Mouse (Mus musculus) T-helper 17 cell (primary cell): ENCODE measurements around the gene Gm20388.

Experiments used
- in situ Hi-C, 2 experiments: fragments of 300-600 bp; cut with MboI, MseI; formaldehyde crosslinking; loops; 1 replicate in 1 of 2; 2 replicates in 1 of 2; pipeline ENCODE4 v1.15.1; 2025; ENCODE audit warnings: high pct_unique_total_duplicates in 2 of 2

Gene Gm20388

GRCm38 (mm10) chr8:122430646-122431045, 2520.0 kb downstream of the Gm20388 start:
- in situ Hi-C loops = loop anchor here (5.0 to 25.0 kb wide), 5 partner anchors 42 to 1132 kb away; partner anchors contain the start of genes Cdt1 (in 1 of the 2), Fbxo31 (in 1 of the 2), Map1lc3b (in 1 of the 2) and Zfpm1 (in 1 of the 2)

- in situ Hi-C loops = loop anchor here (5.0 to 25.0 kb wide), 5 partner anchors 40 to 1130 kb away; partner anchors contain the start of genes Cdt1 (in 1 of the 2), Fbxo31 (in 1 of the 2), Map1lc3b (in 1 of the 2) and Zfpm1 (in 1 of the 2)
Observed at GRCm38 (mm10) chr8:122431694-122432442, 2521.2 kb downstream of the Gm20388 start.

GRCm38 (mm10) chr8:122432443-122433268, 2522.0 kb downstream of the Gm20388 start, which contains the start of gene Cyba:
TSS of gene Cyba (minus strand) at chr8:122432930.
- in situ Hi-C loops = loop anchor here (5.0 to 25.0 kb wide), 5 partner anchors 40 to 1130 kb away; partner anchors contain the start of genes Cdt1 (in 1 of the 2), Fbxo31 (in 1 of the 2), Map1lc3b (in 1 of the 2) and Zfpm1 (in 1 of the 2)

GRCm38 (mm10) chr8:122433269-122433905, 2522.7 kb downstream of the Gm20388 start:
- in situ Hi-C loops = loop anchor here (5.0 to 25.0 kb wide), 5 partner anchors 39 to 1129 kb away; partner anchors contain the start of genes Cdt1 (in 1 of the 2), Fbxo31 (in 1 of the 2), Map1lc3b (in 1 of the 2) and Zfpm1 (in 1 of the 2)

- in situ Hi-C loops = loop anchor here in 1 of 2 experiments (25.0 kb wide), 2 partner anchors 848 to 1127 kb away; partner anchors contain the start of genes Fbxo31 and Map1lc3b
Observed at GRCm38 (mm10) chr8:122435375-122435774, 2524.7 kb downstream of the Gm20388 start.

GRCm38 (mm10) chr8:122436146-122436545, 2525.5 kb downstream of the Gm20388 start:
- in situ Hi-C loops = loop anchor here in 1 of 2 experiments (25.0 kb wide), 2 partner anchors 849 to 1126 kb away; partner anchors contain the start of genes Fbxo31 and Map1lc3b

GRCm38 (mm10) chr8:122436586-122437125, 2526.0 kb downstream of the Gm20388 start:
- in situ Hi-C loops = loop anchor here in 1 of 2 experiments (25.0 kb wide), 2 partner anchors 849 to 1126 kb away; partner anchors contain the start of genes Fbxo31 and Map1lc3b

GRCm38 (mm10) chr8:122437708-122438331, 2527.2 kb downstream of the Gm20388 start:
- in situ Hi-C loops = loop anchor here in 1 of 2 experiments (25.0 kb wide), 2 partner anchors 851 to 1124 kb away; partner anchors contain the start of genes Fbxo31 and Map1lc3b

GRCm38 (mm10) chr8:122439336-122439735, 2528.7 kb downstream of the Gm20388 start:
- in situ Hi-C loops = loop anchor here in 1 of 2 experiments (25.0 kb wide), 2 partner anchors 852 to 1123 kb away; partner anchors contain the start of genes Fbxo31 and Map1lc3b

- in situ Hi-C loops = loop anchor here (10.0 to 25.0 kb wide), 3 partner anchors 854 to 1121 kb away; partner anchors contain the start of genes Fbxo31 (in 1 of the 2) and Map1lc3b (in 1 of the 2)
Observed at GRCm38 (mm10) chr8:122441326-122441725, 2530.7 kb downstream of the Gm20388 start.

- in situ Hi-C loops = loop anchor here (10.0 to 25.0 kb wide), 3 partner anchors 855 to 1120 kb away; partner anchors contain the start of genes Fbxo31 (in 1 of the 2) and Map1lc3b (in 1 of the 2)
Observed at GRCm38 (mm10) chr8:122442356-122442755, 2531.7 kb downstream of the Gm20388 start.

- in situ Hi-C loops = loop anchor here (10.0 to 25.0 kb wide), 3 partner anchors 855 to 1120 kb away; partner anchors contain the start of genes Fbxo31 (in 1 of the 2) and Map1lc3b (in 1 of the 2)
Observed at GRCm38 (mm10) chr8:122442781-122443180, 2532.1 kb downstream of the Gm20388 start.

GRCm38 (mm10) chr8:122443262-122444006, 2532.8 kb downstream of the Gm20388 start, which contains the start of gene Mvd:
TSS of gene Mvd (minus strand) at chr8:122443422.
- in situ Hi-C loops = loop anchor here (10.0 to 25.0 kb wide), 3 partner anchors 856 to 1119 kb away; partner anchors contain the start of genes Fbxo31 (in 1 of the 2) and Map1lc3b (in 1 of the 2)

GRCm38 (mm10) chr8:122444058-122444748, 2533.6 kb downstream of the Gm20388 start:
- in situ Hi-C loops = loop anchor here (10.0 to 25.0 kb wide), 3 partner anchors 857 to 1118 kb away; partner anchors contain the start of genes Fbxo31 (in 1 of the 2) and Map1lc3b (in 1 of the 2)

GRCm38 (mm10) chr8:122445203-122445602, 2534.6 kb downstream of the Gm20388 start:
- in situ Hi-C loops = loop anchor here (10.0 to 25.0 kb wide), 3 partner anchors 858 to 1117 kb away; partner anchors contain the start of genes Fbxo31 (in 1 of the 2) and Map1lc3b (in 1 of the 2)

- in situ Hi-C loops = no loop called here
Observed at GRCm38 (mm10) chr8:122451161-122451703, 2540.6 kb downstream of the Gm20388 start.

- in situ Hi-C loops = no loop called here
Observed at GRCm38 (mm10) chr8:122452154-122452553, 2541.5 kb downstream of the Gm20388 start.
